Mouse (Mus musculus) kidney, postnatal 10 days (tissue): ENCODE results near the gene Gtf3c6.

Experiments used
- DNase-seq: peaks from one replicate; pipeline ENCODE4 v3.0.0; 2021; ENCODE audit warnings: mixed read lengths

Gene Gtf3c6

GRCm38 (mm10) chr10:40257414-40258255 is at the start of gene Gtf3c6:
Gtf3c6 (minus strand) TSS chr10:40258108.
- peak; percentile 96 for DNase-seq

GRCm38 (mm10) chr10:40305989-40306388 is 48.1 kb upstream of the Gtf3c6 start:
- DNase-seq, result no peak

- peak; percentile 100 for DNase-seq
These were observed 44.5 kb upstream of the Gtf3c6 start, which contains the start of gene Amd1 for GRCm38 (mm10) chr10:40302140-40302985. Amd1 (minus strand) TSS chr10:40302186.

- DNase-seq, result peak; percentile 55
These were observed 43.5 kb upstream of the Gtf3c6 start for GRCm38 (mm10) chr10:40301181-40302075.

GRCm38 (mm10) chr10:40300648-40301171 is 42.8 kb upstream of the Gtf3c6 start:
- peak; percentile 88 for DNase-seq

- DNase-seq, result no peak
These were observed 34.7 kb upstream of the Gtf3c6 start for GRCm38 (mm10) chr10:40292640-40293039.

- DNase-seq, result no peak
These were observed 28.9 kb upstream of the Gtf3c6 start for GRCm38 (mm10) chr10:40286767-40287166.

- DNase-seq, result no peak
These were observed 27.7 kb upstream of the Gtf3c6 start for GRCm38 (mm10) chr10:40285571-40285970.

- DNase-seq, result no peak
These were observed 27.1 kb upstream of the Gtf3c6 start for GRCm38 (mm10) chr10:40284997-40285396.

- no peak for DNase-seq
These were observed 26.4 kb upstream of the Gtf3c6 start for GRCm38 (mm10) chr10:40284179-40284831.

- DNase-seq, result no peak
These were observed 25.7 kb upstream of the Gtf3c6 start for GRCm38 (mm10) chr10:40283636-40284035.

GRCm38 (mm10) chr10:40281565-40281964 is 23.7 kb upstream of the Gtf3c6 start:
- no peak for DNase-seq

- DNase-seq, result no peak
These were observed 20.4 kb upstream of the Gtf3c6 start for GRCm38 (mm10) chr10:40278317-40278716.

- DNase-seq, result no peak
These were observed 18.1 kb upstream of the Gtf3c6 start for GRCm38 (mm10) chr10:40275991-40276390.

GRCm38 (mm10) chr10:40273938-40274337 is 16.0 kb upstream of the Gtf3c6 start:
- DNase-seq, result no peak

GRCm38 (mm10) chr10:40271216-40271615 is 13.3 kb upstream of the Gtf3c6 start:
- no peak for DNase-seq

GRCm38 (mm10) chr10:40264920-40265319 is 7.0 kb upstream of the Gtf3c6 start:
- DNase-seq, result no peak

GRCm38 (mm10) chr10:40263691-40264090 is 5.8 kb upstream of the Gtf3c6 start:
- DNase-seq, result peak; percentile 34

- no peak for DNase-seq
These were observed 4.3 kb upstream of the Gtf3c6 start for GRCm38 (mm10) chr10:40262200-40262599.

GRCm38 (mm10) chr10:40260305-40260704 is 2.4 kb upstream of the Gtf3c6 start:
- no peak for DNase-seq

GRCm38 (mm10) chr10:40259542-40259941 is 1.6 kb upstream of the Gtf3c6 start:
- no peak for DNase-seq

GRCm38 (mm10) chr10:40258976-40259375 is 1.1 kb upstream of the Gtf3c6 start:
- peak; percentile 67 for DNase-seq
